Comparison of ENCODE assay signal across 9 mouse cellular contexts in the genomic region with DNA sequence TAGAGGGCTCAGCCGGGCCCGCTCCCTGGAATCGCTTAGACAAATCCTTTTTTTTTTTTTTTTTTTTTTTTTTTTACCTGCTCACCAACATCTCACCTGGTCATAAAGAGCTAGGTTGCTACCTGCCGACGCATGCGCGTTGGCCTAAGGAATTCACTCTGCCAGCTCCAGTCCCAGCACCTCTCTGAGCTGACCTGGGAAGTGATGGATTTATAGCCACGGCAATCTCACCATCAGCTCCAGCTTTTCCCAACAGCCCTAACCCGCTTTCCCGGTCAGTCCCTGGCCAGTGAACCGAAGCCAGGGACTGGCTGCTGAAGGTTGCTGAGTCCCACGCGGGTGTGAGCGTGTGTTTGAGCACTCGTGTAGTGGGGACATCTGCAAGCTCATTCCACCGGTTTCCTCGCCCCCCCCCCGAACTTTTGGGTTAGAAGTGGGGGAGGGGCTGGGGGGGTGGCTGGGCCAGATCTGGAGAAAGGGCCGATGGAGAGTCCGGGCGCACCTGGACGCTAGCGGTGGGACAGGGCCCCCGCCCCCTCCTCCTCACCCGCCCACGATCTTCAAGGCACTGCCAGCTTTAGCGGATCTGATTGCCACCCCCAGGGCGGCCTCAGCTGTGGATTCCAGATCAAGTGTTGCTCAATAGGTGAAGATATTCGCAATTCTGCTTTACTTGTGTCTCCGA. TPM values are rescaled to one million over a fixed set of nuclear protein-coding genes. Genes with fewer than 3 reads are reported as not detected.
A peak's percentile ranks its signal among the peaks of the same experiment; 100 is the strongest.
DNase-seq lines count a peak whose midpoint lies in the region; ATAC-seq and TF ChIP-seq lines count a peak whose summit lies in the region.
"Had no signal": no experiment of that assay in that cellular context is flagged by ENCODE, and none has a peak within 500 bp of the region (broad histone marks: within the 10 kb centered on the region; RNA-seq: fewer than 3 reads in every experiment).

Gene Tfap2a, minus strand, starts transcription at position 181 of the 685 bp plus-strand sequence.

- no peak within 1 kb of the TSS for H3K4me3 ChIP-seq in liver, embryonic 11.5 days (ENCODE audit: low read depth, low read length)
- peak within 1 kb of the TSS; percentile 7; the same call in 1 of the 2 replicates for H3K4me3 ChIP-seq in intestine, postnatal 0 days (ENCODE audit: low read depth, low read length)
- peak within 1 kb of the TSS; percentile 35 for H3K4me3 ChIP-seq in limb, embryonic 15.5 days
- H3K4me3 ChIP-seq in stomach, postnatal 0 days (ENCODE audit: low read depth, low read length) = peak within 1 kb of the TSS; percentile 25

- no peak within 1 kb of the TSS for H3K9ac ChIP-seq in liver, embryonic 11.5 days (ENCODE audit: low read depth, low read length)
- H3K9ac ChIP-seq in intestine, postnatal 0 days (ENCODE audit: low read depth, low read length) = no peak within 1 kb of the TSS
- no peak within 1 kb of the TSS for H3K9ac ChIP-seq in limb, embryonic 15.5 days
- no peak within 1 kb of the TSS for H3K9ac ChIP-seq in stomach, postnatal 0 days (ENCODE audit: low read length)

- H3K36me3 ChIP-seq in liver, embryonic 11.5 days (ENCODE audit: control insufficient read depth, insufficient read depth, low read length) = no peaks in the 10 kb centered on the region
- H3K36me3 ChIP-seq in intestine, postnatal 0 days (ENCODE audit: control insufficient read depth, insufficient read depth) = no peaks in the 10 kb centered on the region
- H3K36me3 ChIP-seq in limb, embryonic 15.5 days = no peaks in the 10 kb centered on the region
- H3K36me3 ChIP-seq in stomach, postnatal 0 days (ENCODE audit: control insufficient read depth, insufficient read depth, low read length) = no peaks in the 10 kb centered on the region

- H3K4me2 ChIP-seq in liver, embryonic 11.5 days = no peak within 1 kb of the TSS
- no peak within 1 kb of the TSS for H3K4me2 ChIP-seq in intestine, postnatal 0 days (replicated peaks; ENCODE audit: low read depth)
- peak within 1 kb of the TSS; percentile 36 for H3K4me2 ChIP-seq in limb, embryonic 15.5 days
- H3K4me2 ChIP-seq in stomach, postnatal 0 days (replicated peaks; ENCODE audit: low read depth) = peak within 1 kb of the TSS; percentile 44

- ATAC-seq in liver, embryonic 11.5 days (replicated peaks; ENCODE audit: low FRiP score) = no peak
- ATAC-seq in intestine, postnatal 0 days = no peak
- ATAC-seq in limb, embryonic 15.5 days (ENCODE audit: insufficient number of reproducible peaks, low FRiP score, low TSS enrichment, low read depth) = peak; percentile 30; the same call in 1 of the 2 replicates
- ATAC-seq in stomach, postnatal 0 days (ENCODE audit: low FRiP score, low TSS enrichment) = 0 out of 2 replicates have a peak, but pooled peaks have one; percentile 14

- WGBS in liver, embryonic 11.5 days = 4% methylated on average over 28 of the region's 30 CpGs
- under 1% methylated on average over 28 of the region's 30 CpGs for WGBS in intestine, postnatal 0 days
- under 1% methylated on average over 30 of the region's 30 CpGs for WGBS in limb, embryonic 15.5 days
- 1% methylated on average over 30 of the region's 30 CpGs for WGBS in stomach, postnatal 0 days

- no peak within 1 kb of the TSS for H3K27ac ChIP-seq in liver, embryonic 11.5 days (ENCODE audit: low read depth, low read length)
- H3K27ac ChIP-seq in intestine, postnatal 0 days (ENCODE audit: low read depth, low read length) = no peak within 1 kb of the TSS
- peak within 1 kb of the TSS; percentile 68 for H3K27ac ChIP-seq in limb, embryonic 15.5 days
- H3K27ac ChIP-seq in stomach, postnatal 0 days (replicated peaks) = peak within 1 kb of the TSS; percentile 67

- no peaks in the 10 kb centered on the region; the same call in 1 of the 2 replicates for H3K9me3 ChIP-seq in liver, embryonic 11.5 days (ENCODE audit: control insufficient read depth, low read length)
- H3K9me3 ChIP-seq in intestine, postnatal 0 days (ENCODE audit: control insufficient read depth) = no peaks in the 10 kb centered on the region
- H3K9me3 ChIP-seq in limb, embryonic 15.5 days = no peaks in the 10 kb centered on the region
- no peaks in the 10 kb centered on the region for H3K9me3 ChIP-seq in stomach, postnatal 0 days (ENCODE audit: control insufficient read depth, low read length)

- peak; percentile 28 for DNase-seq in liver, embryonic 11.5 days (ENCODE audit: low spot score)
- no peak for DNase-seq in liver
- no peak for DNase-seq in stomach, postnatal 0 days (ENCODE audit: low spot score)
- no peak for DNase-seq in gastrocnemius, adult 8-10 months (ENCODE audit: low spot score in 2 of 2)
- no peak for DNase-seq in gastrocnemius, postnatal 10 days
- no peak for DNase-seq in cerebellum, adult 8-10 months

- TF ChIP-seq EP300 in stomach, postnatal 0 days (optimal IDR thresholded peaks at IDR 0.05) = no peak

- H3K4me1 ChIP-seq in liver, embryonic 11.5 days (replicated peaks; ENCODE audit: control insufficient read depth, insufficient read depth, low read length) = 0 out of 2 replicates have a peak, but pooled peaks cover 2% of the 10 kb centered on the region
- H3K4me1 ChIP-seq in intestine, postnatal 0 days (replicated peaks; ENCODE audit: control insufficient read depth, insufficient read depth, low read length) = no peaks in the 10 kb centered on the region
- H3K4me1 ChIP-seq in limb, embryonic 15.5 days = peaks cover 46% of the 10 kb centered on the region
- no peaks in the 10 kb centered on the region for H3K4me1 ChIP-seq in stomach, postnatal 0 days (replicated peaks; ENCODE audit: control insufficient read depth, insufficient read depth)

- H3K27me3 ChIP-seq in liver, embryonic 11.5 days (replicated peaks; ENCODE audit: control insufficient read depth, insufficient read depth, low read length) = peaks cover 100% of the 10 kb centered on the region
- peaks cover 97% of the 10 kb centered on the region for H3K27me3 ChIP-seq in intestine, postnatal 0 days (replicated peaks; ENCODE audit: control insufficient read depth, insufficient read depth, low read length)
- H3K27me3 ChIP-seq in limb, embryonic 15.5 days = peaks cover 96% of the 10 kb centered on the region
- peaks cover 35% of the 10 kb centered on the region; the same call in 1 of the 2 replicates for H3K27me3 ChIP-seq in stomach, postnatal 0 days (ENCODE audit: control insufficient read depth, insufficient read depth, low read length)
- H3K27me3 ChIP-seq: CH12.LX had no signal

- no peak for TF ChIP-seq CTCF in intestine, postnatal 0 days (IDR thresholded peaks at IDR 0.05; ENCODE audit: low read depth)
- no peak for TF ChIP-seq CTCF in stomach, postnatal 0 days (IDR thresholded peaks at IDR 0.05; ENCODE audit: low read depth)

RNA-seq across cellular contexts. Expression of gene Tfap2a, which starts in this region (rescaled TPM):
- polyA plus RNA-seq in liver, embryonic 11.5 days (2014; fragmentation: Nextera tagmentation; extraction: Ambion mirVana) = 0.22 and 0.34 TPM in 2 replicates
- polyA plus RNA-seq in intestine, postnatal 0 days (2015; fragmentation: Nextera tagmentation; extraction: Ambion mirVana) = 0.04 and 0.07 TPM in 2 replicates
- polyA plus RNA-seq in limb, embryonic 15.5 days (2015; fragmentation: Nextera tagmentation; extraction: Ambion mirVana) = 12.8 and 14.8 TPM in 2 replicates
- polyA plus RNA-seq in stomach, postnatal 0 days (2015; fragmentation: Nextera tagmentation; extraction: Ambion mirVana) = 3.4 and 3.7 TPM in 2 replicates
- under 1 TPM in 1 of 4 experiments, not detected in 3; 0.17 TPM for total RNA-seq in gastrocnemius, adult 8-10 months (2022)
- total RNA-seq in gastrocnemius, postnatal 10 days (2021) = under 1 TPM; 0.16 to 0.29 TPM
- total RNA-seq: CH12.LX had no signal

Comparison
In these comparisons a context has a peak if more than half of its experiments do, and no peak if none do; other contexts are left out.
1. Peak in DNase-seq in liver, embryonic 11.5 days; RNA of the gene not detected or under 1 TPM.
2. ATAC-seq: peak in limb, embryonic 15.5 days (single experiment) and stomach, postnatal 0 days (single experiment); none in liver, embryonic 11.5 days (single experiment) and intestine, postnatal 0 days (single experiment).
3. H3K27ac ChIP-seq: peak in limb, embryonic 15.5 days (single experiment) and stomach, postnatal 0 days (single experiment); none in liver, embryonic 11.5 days (single experiment) and intestine, postnatal 0 days (single experiment).
4. H3K4me2 ChIP-seq: peak in limb, embryonic 15.5 days (single experiment) and stomach, postnatal 0 days (single experiment); none in liver, embryonic 11.5 days (single experiment) and intestine, postnatal 0 days (single experiment).